Mouse (Mus musculus) hindbrain, embryonic 16.5 days (tissue): ENCODE results near the gene Upk1b. TPM values are rescaled to one million over a fixed set of nuclear protein-coding genes. Genes with fewer than 3 reads are reported as not detected.

Experiments
- ATAC-seq: fragments of 200-750 bp; cut with Nextera tagmentation; 2 replicates; pipeline ENCODE4 v1.8.0; 2017; ENCODE audit warnings: moderate TSS enrichment, moderate library complexity
- H3K27ac ChIP-seq: fragments of 300-500 bp; sonication (generic); 2 replicates; pipeline ENCODE4 v1.5.1; 2014; ENCODE audit warnings: low read depth, mild to moderate bottlenecking, control low read depth, low read length, moderate library complexity
- H3K27me3 ChIP-seq: fragments of 300-500 bp; sonication (generic); replicated peaks from 2 replicates; pipeline ENCODE4 v1.6.1; 2014; ENCODE audit warnings: low read length; ENCODE audit not compliant: control insufficient read depth, insufficient read depth
- H3K36me3 ChIP-seq: fragments of 300-500 bp; sonication (generic); 2 replicates; pipeline ENCODE4 v1.6.1; 2014; ENCODE audit warnings: mild to moderate bottlenecking, low read length, moderate library complexity, mixed read lengths; ENCODE audit not compliant: control insufficient read depth, insufficient read depth
- H3K4me1 ChIP-seq: fragments of 300-500 bp; sonication (generic); 2 replicates; pipeline ENCODE4 v1.6.1; 2014; ENCODE audit warnings: low read depth, low read length; ENCODE audit not compliant: control insufficient read depth, insufficient read depth
- H3K4me2 ChIP-seq: fragments of 300-500 bp; sonication (generic); 2 replicates; pipeline ENCODE4 v1.6.1; 2014; ENCODE audit warnings: mild to moderate bottlenecking, low read length, control low read depth, moderate library complexity
- H3K4me3 ChIP-seq: fragments of 300-500 bp; sonication (generic); 2 replicates; pipeline ENCODE4 v1.5.1; 2014; ENCODE audit warnings: mild to moderate bottlenecking, low read length, control low read depth, moderate library complexity
- H3K9ac ChIP-seq: fragments of 300-500 bp; sonication (generic); 2 replicates; pipeline ENCODE4 v1.6.1; 2014; ENCODE audit warnings: low read depth, mild to moderate bottlenecking, control low read depth, low read length, moderate library complexity
- H3K9me3 ChIP-seq: fragments of 300-500 bp; sonication (generic); 2 replicates; pipeline ENCODE4 v1.6.1; 2014; ENCODE audit warnings: mild to moderate bottlenecking, low read length, moderate library complexity; ENCODE audit not compliant: control insufficient read depth
- WGBS: fragments of 180-500 bp; shearing (Covaris S2); extraction: QIAGEN DNeasy Blood & Tissue Kit; methylation state at CpG from one replicate; pipeline ENCODE4 v1.1.7; 2014; 5-methylcytosine and 5-hydroxymethylcytosine counted together
- polyA plus RNA-seq: library from polyadenylated mRNA; unstranded; fragments of >200 nt; fragmentation: Nextera tagmentation; extraction: Ambion mirVana; gene quantifications from 2 replicates; pipeline ENCODE4 v1.2.1, GENCODE M21; 2015

Upk1b gene
- polyA plus RNA-seq, 1 experiment from 2014 or later: 0.60 TPM

DNA sequence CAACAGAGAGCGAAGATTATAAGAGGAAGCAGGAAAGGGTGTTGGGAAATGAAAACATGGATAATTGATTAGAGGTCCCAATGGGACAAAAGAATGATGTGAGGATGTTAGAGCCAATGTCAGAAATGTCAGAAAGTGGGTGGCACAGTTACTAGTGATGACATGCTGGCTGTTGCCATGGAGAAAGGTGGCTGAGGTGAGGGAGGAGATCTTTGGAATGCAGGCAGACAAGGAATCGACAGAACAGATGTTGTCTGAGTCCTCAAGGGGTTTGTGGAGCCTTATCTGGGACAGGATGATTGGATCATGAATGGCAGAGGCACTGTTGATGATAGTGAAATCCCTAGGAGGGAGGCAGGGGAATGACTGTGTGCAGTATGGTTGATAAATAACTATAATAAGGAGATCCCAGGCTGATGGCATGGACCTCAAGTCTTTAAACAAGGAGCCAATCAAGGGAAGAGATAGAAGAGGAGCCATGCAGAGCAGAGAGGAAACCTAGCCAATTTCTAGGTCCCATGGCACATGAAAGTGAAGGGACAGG is 17.5 kb downstream of the Upk1b start:
- Histone ChIP-seq H3K9me3 (no peaks in the 10 kb centered on the region), H3K4me2 (no peak overlapping the region), H3K4me1 (no peaks in the 10 kb centered on the region), H3K9ac (no peak overlapping the region), H3K36me3 (no peaks in the 10 kb centered on the region), H3K27ac (no peak overlapping the region), H3K27me3 (no peaks in the 10 kb centered on the region), H3K4me3 (no peak overlapping the region)
- 0 out of 2 replicates have a peak, but pooled peaks have one; percentile 60 for ATAC-seq
- 39% methylated on average over 2 of the region's 2 CpGs for WGBS

GRCm38 (mm10) chr16:38781946-38782345 is 18.2 kb downstream of the Upk1b start:
- H3K4me1 ChIP-seq: no peaks in the 10 kb centered on the region
- no peaks in the 10 kb centered on the region for H3K36me3 ChIP-seq
- 82% methylated on average over 2 of the region's 2 CpGs for WGBS
- H3K9ac ChIP-seq: no peak overlapping the region
- no peaks in the 10 kb centered on the region for H3K9me3 ChIP-seq
- no peak for ATAC-seq
- no peak overlapping the region for H3K27ac ChIP-seq
- H3K4me2 ChIP-seq: no peak overlapping the region
- no peaks in the 10 kb centered on the region for H3K27me3 ChIP-seq
- no peak overlapping the region for H3K4me3 ChIP-seq

DNA sequence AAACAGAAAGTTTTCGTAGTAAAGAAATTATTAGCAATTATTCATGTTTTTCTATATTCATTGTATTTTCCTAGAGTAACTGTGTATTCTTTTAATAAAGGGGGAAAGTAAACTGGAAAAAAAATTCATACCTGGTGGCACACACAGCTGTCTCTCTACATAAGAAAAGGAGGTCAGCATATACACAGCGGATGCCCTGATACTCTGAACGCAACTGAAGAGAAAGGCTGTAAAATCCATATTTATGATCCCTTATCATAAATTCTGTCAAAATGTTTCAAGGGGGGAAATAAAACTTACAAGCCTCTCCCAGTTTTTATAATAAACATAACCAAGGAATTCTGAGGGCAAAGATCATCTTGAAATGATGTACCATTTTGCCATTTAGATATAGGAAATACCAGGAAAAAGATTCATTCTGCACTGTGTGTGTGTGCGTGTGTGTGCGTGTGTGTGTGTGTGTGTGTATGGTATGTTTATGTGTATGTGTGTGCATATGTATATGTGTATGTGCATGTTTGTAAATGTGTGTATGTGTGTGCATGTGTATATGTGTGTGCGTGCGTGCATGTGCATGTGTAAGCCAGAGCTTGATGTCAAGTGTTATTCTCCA is 19.1 kb downstream of the Upk1b start:
- Histone ChIP-seq H3K27me3 (no peaks in the 10 kb centered on the region), H3K4me3 (no peak overlapping the region), H3K9ac (no peak overlapping the region), H3K4me1 (no peaks in the 10 kb centered on the region), H3K9me3 (no peaks in the 10 kb centered on the region), H3K4me2 (no peak overlapping the region), H3K27ac (no peak overlapping the region), H3K36me3 (no peaks in the 10 kb centered on the region)
- WGBS: 96% methylated on average over 7 of the region's 7 CpGs
- ATAC-seq: no peak

DNA sequence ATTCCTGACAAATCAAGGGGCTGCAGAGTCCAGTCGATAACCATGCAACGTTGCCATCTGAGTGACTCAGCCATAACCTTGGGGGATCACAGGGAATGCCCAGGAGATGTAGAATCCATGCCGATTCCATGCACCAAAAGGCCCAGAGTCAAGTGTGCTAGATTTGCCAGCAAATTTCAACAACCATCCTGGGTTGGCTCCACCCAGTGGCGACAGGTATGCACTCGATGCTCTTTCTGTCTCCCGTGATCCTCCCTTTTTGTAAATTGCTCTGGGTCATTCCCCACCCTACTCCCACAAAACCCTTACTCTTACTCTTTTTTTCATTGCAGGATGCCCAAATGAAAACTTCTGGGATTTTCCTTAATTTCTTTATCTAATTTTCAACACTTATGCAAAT is 23.8 kb downstream of the Upk1b start:
- H3K4me1 ChIP-seq: no peaks in the 10 kb centered on the region
- no peaks in the 10 kb centered on the region for H3K27me3 ChIP-seq
- 65% methylated on average over 6 of the region's 6 CpGs for WGBS
- no peaks in the 10 kb centered on the region for H3K9me3 ChIP-seq
- H3K4me2 ChIP-seq: no peak overlapping the region
- no peak for ATAC-seq
- H3K27ac ChIP-seq: no peak overlapping the region
- H3K9ac ChIP-seq: no peak overlapping the region
- H3K4me3 ChIP-seq: no peak overlapping the region
- H3K36me3 ChIP-seq: no peaks in the 10 kb centered on the region

DNA sequence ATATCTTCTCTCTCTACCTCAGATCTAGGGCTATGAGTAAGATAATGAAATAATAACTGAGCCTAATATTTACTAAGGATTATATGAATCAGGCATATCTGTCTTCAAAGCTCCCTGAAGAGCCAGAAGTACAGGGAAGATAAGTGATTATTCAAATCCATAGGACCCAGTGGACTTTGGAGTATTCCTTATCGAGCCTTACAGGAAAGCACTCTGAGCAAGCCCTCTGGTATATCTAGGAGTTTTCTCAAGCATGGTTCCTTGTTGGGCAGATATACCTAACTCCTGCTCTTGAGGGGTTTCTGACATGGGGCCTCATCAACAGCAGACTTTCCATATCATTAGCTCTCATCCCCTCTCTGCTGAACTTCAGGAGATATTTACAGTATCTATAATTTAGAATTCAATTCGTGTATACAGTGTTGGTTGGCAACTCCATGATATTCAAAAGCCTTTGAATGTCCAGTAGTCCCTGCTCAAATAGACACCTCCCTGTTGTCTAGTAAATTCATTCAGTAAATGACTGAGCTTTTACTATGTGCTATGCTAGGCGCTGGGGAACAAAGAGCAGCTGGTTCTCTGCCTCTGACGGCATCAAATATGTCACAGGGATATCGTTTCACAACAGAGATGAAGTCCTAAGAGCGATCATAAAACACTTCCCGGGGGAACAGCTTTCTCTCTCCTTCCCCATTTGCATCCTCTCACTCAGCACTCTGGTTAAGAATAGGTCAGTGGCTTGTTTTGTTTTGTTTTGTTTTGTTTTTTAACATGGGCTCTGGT is 25.0 kb downstream of the Upk1b start:
- Histone ChIP-seq H3K9ac (no peak overlapping the region), H3K27me3 (no peaks in the 10 kb centered on the region), H3K27ac (no peak overlapping the region), H3K4me1 (no peaks in the 10 kb centered on the region), H3K4me3 (no peak overlapping the region), H3K9me3 (no peaks in the 10 kb centered on the region), H3K36me3 (no peaks in the 10 kb centered on the region), H3K4me2 (no peak overlapping the region)
- WGBS: 56% methylated on average over 7 of the region's 7 CpGs
- no peak for ATAC-seq

DNA sequence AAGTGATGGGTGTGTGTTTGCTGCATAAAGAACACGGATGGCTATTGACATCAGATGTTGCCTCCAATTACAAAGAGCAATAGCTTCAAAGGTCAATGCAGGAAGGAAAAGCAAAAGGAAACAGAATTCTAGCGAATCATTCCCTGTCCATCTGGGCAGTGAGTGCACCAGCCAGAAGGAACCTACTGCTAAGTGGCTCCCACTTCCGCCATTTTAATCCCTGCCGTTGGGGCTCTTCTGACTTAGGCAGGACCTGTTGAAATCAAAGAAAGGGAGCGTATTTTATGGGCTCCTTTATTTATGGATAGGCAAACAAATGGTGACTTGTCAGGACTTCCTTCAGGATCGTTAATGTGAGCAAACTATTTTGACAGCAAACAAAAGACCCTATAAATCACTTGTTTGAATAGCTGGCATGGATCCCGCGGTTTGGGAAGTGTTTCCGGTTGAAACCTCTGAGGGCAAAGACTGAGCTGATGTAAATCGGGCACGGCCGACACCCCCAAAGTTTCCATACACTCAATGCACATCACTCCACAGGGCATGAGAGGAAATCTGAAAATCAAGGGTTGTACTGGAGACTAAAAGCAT is 27.1 kb downstream of the Upk1b start:
- no peak for ATAC-seq
- Histone ChIP-seq H3K9ac (no peak overlapping the region), H3K27me3 (no peaks in the 10 kb centered on the region), H3K36me3 (peaks cover 11% of the 10 kb centered on the region), H3K27ac (no peak overlapping the region), H3K4me1 (no peaks in the 10 kb centered on the region), H3K9me3 (no peaks in the 10 kb centered on the region), H3K4me2 (no peak overlapping the region), H3K4me3 (no peak overlapping the region)
- WGBS: 39% methylated on average over 12 of the region's 12 CpGs

- Histone ChIP-seq H3K27me3 (no peaks in the 10 kb centered on the region), H3K36me3 (peaks cover 22% of the 10 kb centered on the region), H3K9ac (no peak overlapping the region), H3K4me2 (no peak overlapping the region), H3K27ac (no peak overlapping the region), H3K4me3 (no peak overlapping the region), H3K9me3 (no peaks in the 10 kb centered on the region), H3K4me1 (no peaks in the 10 kb centered on the region)
- no peak for ATAC-seq
- 95% methylated on average over 6 of the region's 6 CpGs for WGBS
These were observed 29.0 kb downstream of the Upk1b start for GRCm38 (mm10) chr16:38771145-38771544.

DNA sequence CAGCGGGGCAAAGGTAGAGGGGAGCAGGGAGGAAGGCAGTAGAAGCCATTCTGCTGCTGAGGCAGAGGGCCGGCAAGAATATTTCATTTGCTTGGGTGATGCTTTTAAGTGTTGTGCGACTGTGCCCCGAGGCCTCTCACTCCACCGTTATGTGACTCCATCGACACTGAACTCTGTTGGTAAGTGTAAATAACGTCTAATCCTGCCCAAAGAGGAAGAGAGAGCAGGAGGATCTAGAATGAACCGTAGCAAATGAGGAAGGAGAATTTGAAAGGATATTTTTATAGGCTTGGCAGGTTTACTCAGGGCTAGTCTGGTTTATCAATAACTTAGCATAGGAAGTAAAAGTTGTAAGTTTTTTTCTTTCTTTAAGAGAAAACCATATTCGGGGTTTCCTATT is 30.6 kb downstream of the Upk1b start:
- H3K9me3 ChIP-seq: no peaks in the 10 kb centered on the region
- no peak overlapping the region for H3K27ac ChIP-seq
- no peaks in the 10 kb centered on the region for H3K27me3 ChIP-seq
- H3K4me1 ChIP-seq: no peaks in the 10 kb centered on the region
- WGBS: 90% methylated on average over 9 of the region's 9 CpGs
- peaks cover 26% of the 10 kb centered on the region for H3K36me3 ChIP-seq
- H3K4me3 ChIP-seq: no peak overlapping the region
- no peak overlapping the region for H3K4me2 ChIP-seq
- no peak overlapping the region for H3K9ac ChIP-seq
- ATAC-seq: no peak

- peaks cover 28% of the 10 kb centered on the region for H3K36me3 ChIP-seq
- H3K4me1 ChIP-seq: no peaks in the 10 kb centered on the region
- no peak overlapping the region for H3K27ac ChIP-seq
- no peak overlapping the region for H3K4me3 ChIP-seq
- H3K4me2 ChIP-seq: no peak overlapping the region
- H3K27me3 ChIP-seq: no peaks in the 10 kb centered on the region
- H3K9ac ChIP-seq: no peak overlapping the region
- ATAC-seq: no peak
- 92% methylated on average over 8 of the region's 8 CpGs for WGBS
- no peaks in the 10 kb centered on the region for H3K9me3 ChIP-seq
These were observed 31.7 kb downstream of the Upk1b start for GRCm38 (mm10) chr16:38768386-38768785.
